Mouse (Mus musculus) activated CD4-positive, CD25-positive, alpha-beta regulatory T cell, adult 9 weeks (primary cell): ENCODE measurements around the gene Olfr656. TPM values are rescaled to one million over a fixed set of nuclear protein-coding genes. Genes with fewer than 3 reads are reported as not detected.

Experiments
- polyA plus RNA-seq: library from polyadenylated mRNA; unstranded; fragments of 100-300 nt; shearing (Covaris generic); gene quantifications from one replicate; pipeline ENCODE4 v1.2.1, GENCODE M21; 2017

Olfr656 gene
- not detected for polyA plus RNA-seq

GRCm38 (mm10) chr7:104613655-104614054, at the start of gene Olfr656:
Gene Olfr656, plus strand, starts transcription at chr7:104613955.

GRCm38 (mm10) chr7:104577014-104577413, 36.7 kb upstream of the Olfr656 start, which contains the start of gene Olfr653:
Gene Olfr653, plus strand, starts transcription at chr7:104577314.

DNA sequence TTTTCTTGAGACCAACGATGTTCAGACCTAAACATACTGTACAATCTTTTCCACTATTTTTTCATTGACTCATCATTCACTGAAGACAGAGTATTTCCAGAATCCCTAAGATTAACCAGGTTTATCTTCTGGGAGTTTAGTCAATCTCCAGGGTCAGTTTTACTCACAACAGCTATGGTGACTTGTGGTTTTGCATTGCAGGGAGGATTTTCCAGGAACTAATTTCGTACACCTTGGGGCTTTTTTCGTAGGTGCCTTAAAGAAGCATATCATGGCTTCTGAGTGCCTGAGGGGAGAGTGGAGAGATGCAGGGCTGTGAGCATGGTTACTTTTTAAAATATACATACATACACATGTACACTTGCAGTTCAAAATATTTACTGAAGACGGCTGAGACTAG, 27.0 kb upstream of the Olfr656 start, which contains the start of gene Olfr654:
Gene Olfr654 (plus strand): TSS at position 301 of the 400 bp plus-strand sequence.

DNA sequence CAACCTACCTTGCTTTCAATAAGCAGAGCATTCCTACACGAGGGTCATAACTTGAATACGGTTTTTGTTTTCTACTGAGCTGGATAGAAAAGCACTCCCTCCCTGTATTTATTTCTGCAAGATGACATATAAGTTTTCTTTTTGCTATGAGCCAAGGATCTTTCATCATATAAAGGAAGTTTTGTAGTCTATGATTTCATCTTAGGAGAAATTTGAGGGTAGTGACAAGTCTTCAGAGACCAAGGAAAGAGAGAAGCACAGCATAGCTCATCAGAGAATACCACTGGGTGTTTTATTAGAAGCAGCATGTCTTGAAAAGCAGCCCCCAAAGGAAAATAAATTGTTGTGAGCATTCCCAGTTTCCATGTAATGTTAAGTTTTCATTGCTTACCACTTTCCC, 12.1 kb upstream of the Olfr656 start, which contains the start of gene Olfr655:
Gene Olfr655 (minus strand): TSS at position 101 of the 400 bp plus-strand sequence.

GRCm38 (mm10) chr7:104624494-104624893, 10.7 kb downstream of the Olfr656 start, which contains the start of gene Olfr657:
Gene Olfr657, plus strand, starts transcription at chr7:104624794.

DNA sequence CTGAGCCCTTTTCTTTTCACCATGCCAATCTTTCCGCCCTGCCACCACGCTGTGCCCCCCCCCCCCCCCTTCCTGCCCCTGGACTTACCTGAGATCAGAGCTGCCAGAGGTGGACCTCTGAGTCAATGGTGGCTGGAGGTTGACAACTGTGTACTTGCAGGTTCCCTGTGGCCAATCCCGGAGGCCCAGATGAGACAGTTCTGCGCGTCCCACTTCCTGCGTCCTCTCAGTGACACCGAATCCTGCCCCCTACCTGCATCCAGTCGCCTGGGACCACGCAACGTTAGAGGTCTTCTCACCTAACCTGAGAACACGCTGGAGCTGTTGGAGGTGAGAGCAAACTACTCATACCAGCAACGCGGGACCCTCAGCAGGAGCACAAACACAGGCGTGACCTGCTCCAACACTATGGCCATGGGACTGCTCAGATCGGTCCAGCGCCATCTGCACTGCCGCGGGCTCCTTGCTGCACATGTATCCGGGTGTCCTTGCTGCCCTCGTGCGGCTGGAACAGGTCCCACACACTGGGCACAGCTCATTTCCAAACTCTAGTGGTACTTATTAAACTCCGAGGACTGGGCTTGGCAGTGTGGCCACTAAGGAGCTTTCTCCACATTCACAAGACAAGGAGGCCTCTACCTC, 33.2 kb downstream of the Olfr656 start, which contains the start of gene Olfr658:
Gene Olfr658 (minus strand): TSS at position 465 of the 642 bp plus-strand sequence.

GRCm38 (mm10) chr7:104666453-104666852, 52.7 kb downstream of the Olfr656 start, which contains the start of gene Olfr659:
Gene Olfr659, plus strand, starts transcription at chr7:104666753.

Other genes starting within 250 kb of the Olfr656 start
- gene Trim30b, start 244.1 kb upstream of the Olfr656 start, polyA plus RNA-seq: 1.3 TPM
- gene Trim30c, start 213.1 kb upstream of the Olfr656 start, polyA plus RNA-seq: 2.7 TPM
- 76.5 TPM for gene Trim30a, start 148.8 kb upstream of the Olfr656 start, polyA plus RNA-seq
- 30.9 TPM for gene Trim30d, start 106.1 kb upstream of the Olfr656 start, polyA plus RNA-seq
- gene Olfr651, start 63.8 kb upstream of the Olfr656 start, polyA plus RNA-seq: not detected
- not detected for gene Olfr652, start 53.1 kb upstream of the Olfr656 start, polyA plus RNA-seq
- gene Olfr653, start 36.6 kb upstream of the Olfr656 start, polyA plus RNA-seq: not detected
- gene Olfr654, start 26.9 kb upstream of the Olfr656 start, polyA plus RNA-seq: not detected
- not detected for gene Olfr655, start 12.2 kb upstream of the Olfr656 start, polyA plus RNA-seq
- not detected for gene Olfr657, start 10.8 kb downstream of the Olfr656 start, polyA plus RNA-seq
- gene Olfr658, start 33.4 kb downstream of the Olfr656 start, polyA plus RNA-seq: not detected
- gene Olfr659, start 52.8 kb downstream of the Olfr656 start, polyA plus RNA-seq: not detected
- gene Olfr661, start 72.5 kb downstream of the Olfr656 start, polyA plus RNA-seq: not detected
- gene Usp17le, start 163.5 kb downstream of the Olfr656 start, polyA plus RNA-seq: not detected
- not detected for gene Usp17lb, start 228.6 kb downstream of the Olfr656 start, polyA plus RNA-seq
- 0.10 TPM for gene Usp17la, start 243.1 kb downstream of the Olfr656 start, polyA plus RNA-seq